Mouse (Mus musculus) kidney, adult 2 months (tissue): Measurements from ENCODE around the gene Csad. TPM values are rescaled to one million over a fixed set of nuclear protein-coding genes. Genes with fewer than 3 reads are reported as not detected.

ENCODE experiments used
- DNase-seq: peaks from one replicate; pipeline ENCODE4 v3.0.0; 2021
- H3K27ac ChIP-seq: fragments of 200-500 bp; 2 replicates; pipeline ENCODE4 v1.5.1; 2012; ENCODE audit warnings: low read depth, low read length, control low read depth, inconsistent platforms; ENCODE audit not compliant: insufficient read depth
- H3K27me3 ChIP-seq: fragments of 200-500 bp; replicated peaks from 2 replicates; pipeline ENCODE4 v1.6.1; 2012; ENCODE audit warnings: mild to moderate bottlenecking, moderate library complexity, low read length, inconsistent platforms; ENCODE audit not compliant: control insufficient read depth, insufficient read depth
- H3K36me3 ChIP-seq: fragments of 200-500 bp; 2 replicates; pipeline ENCODE4 v1.6.1; 2012; ENCODE audit warnings: mild to moderate bottlenecking, moderate library complexity, low read length, inconsistent platforms; ENCODE audit not compliant: control insufficient read depth, insufficient read depth
- H3K4me1 ChIP-seq: fragments of 200-500 bp; 2 replicates; pipeline ENCODE4 v1.6.1; 2011; ENCODE audit warnings: low read length; ENCODE audit not compliant: control insufficient read depth, insufficient read depth
- H3K4me3 ChIP-seq: fragments of 200-500 bp; 2 replicates; pipeline ENCODE4 v1.5.1; 2011; ENCODE audit warnings: mild to moderate bottlenecking, low read depth, low read length, control low read depth; ENCODE audit not compliant: insufficient read depth
- CTCF ChIP-seq: fragments of 200-500 bp; conservative IDR thresholded peaks from 2 replicates; pipeline ENCODE4 v1.5.1; 2011; ENCODE audit warnings: low read depth, mild to moderate bottlenecking, control low read depth, low read length, moderate library complexity, mixed read lengths; ENCODE audit not compliant: insufficient read depth, insufficient read length
- POLR2A ChIP-seq: fragments of 200-500 bp; IDR thresholded peaks from one replicate; pipeline ENCODE4 v1.6.1; 2011; ENCODE audit warnings: low read depth, low read length, control low read depth
- WGBS: fragments of 180-500 bp; shearing (Covaris S2); methylation state at CpG from one replicate; pipeline ENCODE4 v1.1.7; 2018; 5-methylcytosine and 5-hydroxymethylcytosine counted together
- polyA plus RNA-seq: library from polyadenylated mRNA; depleted of rRNA; stranded (reverse); fragments of >200 nt; gene quantifications from 2 replicates; pipeline ENCODE4 v1.2.3, GENCODE M21; 2012

Gene Csad
- polyA plus RNA-seq, 1 experiment: 216 TPM

GRCm38 (mm10) chr15:102243229-102244190 lies 39.0 kb upstream of the Csad start:
- H3K4me1 ChIP-seq: peaks cover 8% of the 10 kb centered on the region
- peak; percentile 71 for DNase-seq
- no peaks in the 10 kb centered on the region for H3K27me3 ChIP-seq
- 36% methylated on average over 22 of the region's 22 CpGs for WGBS
- H3K4me3 ChIP-seq: peak overlapping the region; percentile 42
- H3K27ac ChIP-seq: peak overlapping the region; percentile 75
- TF ChIP-seq CTCF: no peak
- TF ChIP-seq POLR2A: no peak
- no peaks in the 10 kb centered on the region for H3K36me3 ChIP-seq

DNA sequence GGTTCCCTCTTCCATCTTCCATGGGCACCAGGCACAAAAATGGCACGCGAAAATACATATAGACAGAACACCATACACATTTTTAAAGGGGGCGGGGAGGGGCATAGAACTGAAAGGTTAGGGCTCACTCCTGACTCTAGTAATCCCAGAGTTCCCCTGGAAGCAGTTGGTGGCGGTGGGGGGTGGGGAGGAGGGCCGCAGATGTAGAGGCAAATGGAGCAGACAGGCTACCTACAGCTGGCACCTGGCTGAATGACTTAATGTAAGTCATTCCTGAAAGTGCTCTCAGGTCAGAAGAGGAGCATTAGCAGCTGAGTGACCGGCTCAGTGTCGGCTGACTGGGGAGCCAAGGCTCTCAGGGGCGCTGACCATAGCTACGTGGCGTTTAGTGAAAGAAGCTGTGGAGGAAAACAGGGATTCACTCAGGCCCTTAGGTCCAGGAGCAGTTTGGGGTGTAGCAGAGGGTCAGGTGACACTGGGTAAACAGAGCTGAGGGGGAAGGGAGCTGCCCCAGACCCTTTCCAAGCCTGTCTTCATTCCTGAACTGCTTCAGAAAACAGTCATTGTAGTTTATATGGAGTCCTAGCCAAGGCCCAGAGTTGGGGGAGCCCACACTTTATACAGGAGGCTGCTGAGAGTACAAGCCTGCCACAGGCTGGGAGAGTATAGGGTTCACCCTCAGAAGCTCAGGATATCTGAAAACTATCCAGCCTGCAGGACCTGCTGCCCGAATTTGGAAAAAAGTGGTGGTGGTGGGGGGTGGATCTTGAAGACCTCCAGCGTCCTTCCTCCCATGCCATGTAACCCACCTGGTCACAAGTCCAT lies 38.1 kb upstream of the Csad start:
- H3K27ac ChIP-seq: peak overlapping the region; percentile 75
- TF ChIP-seq POLR2A (no peak), CTCF (no peak)
- DNase-seq: no peak
- H3K4me1 ChIP-seq: peaks cover 7% of the 10 kb centered on the region; the same call in 1 of the 2 replicates
- no peaks in the 10 kb centered on the region for H3K27me3 ChIP-seq
- no peaks in the 10 kb centered on the region for H3K36me3 ChIP-seq
- 61% methylated on average over 12 of the region's 12 CpGs for WGBS
- no peak overlapping the region for H3K4me3 ChIP-seq

DNA sequence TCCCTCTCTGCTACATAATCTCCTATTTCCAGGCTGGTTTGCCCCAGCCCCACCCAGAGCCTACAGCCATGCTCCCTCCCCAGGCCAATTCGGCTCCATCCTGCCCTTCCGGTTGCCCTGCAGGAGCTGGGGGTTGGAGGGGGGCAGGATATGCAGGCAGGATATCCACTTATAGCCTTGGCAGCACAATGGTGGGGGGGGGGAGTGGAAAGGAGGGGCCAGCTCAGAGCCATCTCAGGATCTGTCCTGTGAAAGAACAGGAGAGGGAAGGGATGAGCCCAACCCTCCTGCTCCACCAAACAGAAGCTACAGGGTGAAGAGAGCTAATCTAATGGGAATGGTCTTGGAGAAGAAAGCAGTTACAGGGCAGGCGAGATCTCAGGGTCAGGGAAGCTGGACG lies 36.1 kb upstream of the Csad start:
- WGBS: 70% methylated on average over 4 of the region's 4 CpGs
- no peak for TF ChIP-seq POLR2A
- no peak for TF ChIP-seq CTCF
- H3K27me3 ChIP-seq: no peaks in the 10 kb centered on the region
- peaks cover 7% of the 10 kb centered on the region; the same call in 1 of the 2 replicates for H3K4me1 ChIP-seq
- H3K4me3 ChIP-seq: no peak overlapping the region
- H3K36me3 ChIP-seq: no peaks in the 10 kb centered on the region
- peak overlapping the region; percentile 75 for H3K27ac ChIP-seq
- DNase-seq: peak; percentile 85

DNA sequence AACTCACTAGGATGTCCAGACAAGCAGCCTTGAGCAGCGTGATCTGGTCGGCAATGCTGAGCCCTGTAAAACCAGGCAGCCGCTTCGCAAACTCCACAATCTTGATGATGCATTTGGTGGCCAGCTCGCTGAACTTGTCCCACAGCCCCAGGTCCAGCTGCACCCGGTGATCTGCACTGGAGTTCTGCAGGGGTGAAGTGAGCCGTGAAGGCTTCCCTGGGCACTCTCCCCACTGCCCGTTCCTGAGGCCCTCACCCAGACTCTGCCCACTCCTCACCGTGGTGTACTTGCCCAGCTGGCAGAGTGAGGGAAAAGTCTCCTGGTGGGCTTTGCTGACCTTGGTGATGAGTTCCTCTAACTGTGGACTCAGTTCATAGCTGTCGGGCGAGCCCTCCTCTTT lies 35.3 kb upstream of the Csad start:
- H3K4me3 ChIP-seq: no peak overlapping the region
- no peak for DNase-seq
- H3K36me3 ChIP-seq: no peaks in the 10 kb centered on the region
- peaks cover 7% of the 10 kb centered on the region; the same call in 1 of the 2 replicates for H3K4me1 ChIP-seq
- H3K27ac ChIP-seq: peak overlapping the region; percentile 41; the same call in 1 of the 2 replicates
- no peaks in the 10 kb centered on the region for H3K27me3 ChIP-seq
- TF ChIP-seq CTCF (no peak), POLR2A (no peak)
- WGBS: 56% methylated on average over 11 of the region's 11 CpGs

DNA sequence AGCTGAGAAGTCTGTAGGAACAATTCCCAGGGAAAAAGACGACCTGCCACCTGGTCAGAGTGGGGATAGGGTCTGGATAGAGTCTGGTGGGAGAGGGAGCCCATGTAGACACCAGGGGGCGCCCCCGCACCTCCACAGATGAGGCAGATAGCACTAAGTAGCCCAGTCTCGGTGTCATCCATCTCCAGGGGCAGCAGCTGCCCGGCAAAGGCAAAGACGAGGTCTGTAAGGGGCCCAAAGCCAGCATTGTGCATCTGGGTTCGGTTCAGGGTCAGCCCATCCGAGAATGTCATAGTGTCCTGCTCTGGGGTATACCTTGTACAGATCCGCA lies 34.7 kb upstream of the Csad start:
- no peaks in the 10 kb centered on the region for H3K27me3 ChIP-seq
- no peak overlapping the region for H3K4me3 ChIP-seq
- H3K4me1 ChIP-seq: peaks cover 7% of the 10 kb centered on the region; the same call in 1 of the 2 replicates
- TF ChIP-seq CTCF (peak; percentile 82), POLR2A (no peak)
- WGBS: 17% methylated on average over 9 of the region's 9 CpGs
- H3K36me3 ChIP-seq: no peaks in the 10 kb centered on the region
- H3K27ac ChIP-seq: no peak overlapping the region
- peak; percentile 85 for DNase-seq

DNA sequence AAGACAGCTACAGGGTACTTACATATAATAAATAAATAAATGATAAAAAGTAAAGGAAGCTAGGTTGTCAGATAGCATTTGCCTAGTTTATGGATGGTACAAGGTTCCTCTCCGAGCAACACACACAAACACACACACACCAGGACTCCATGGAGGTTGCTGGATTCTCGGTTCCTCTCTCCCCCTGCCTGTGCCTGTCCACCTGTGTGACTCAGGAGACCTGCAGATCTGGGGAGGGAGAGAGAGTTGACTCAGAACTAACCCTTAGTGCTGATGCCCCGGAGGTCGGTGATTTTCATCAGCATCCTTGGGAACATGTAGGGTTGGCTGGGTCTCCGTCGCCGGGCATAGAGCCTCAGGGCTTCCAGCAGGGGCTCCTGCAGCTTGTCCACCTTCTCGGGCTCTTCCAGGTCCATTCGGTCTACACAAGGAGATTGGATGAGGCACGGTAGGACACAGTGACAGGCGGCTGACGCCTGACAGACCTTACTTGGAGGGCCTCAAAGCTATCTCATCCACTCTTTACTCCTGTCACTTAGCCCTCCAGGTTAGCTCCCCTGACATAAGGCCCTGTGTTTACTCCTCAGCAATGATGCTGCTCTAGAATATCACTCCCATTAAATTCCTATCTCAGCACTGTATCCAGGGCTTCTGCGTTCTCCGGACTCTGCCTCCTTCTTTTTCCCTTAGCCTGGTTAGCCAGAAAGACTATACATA lies 34.2 kb upstream of the Csad start:
- no peak for TF ChIP-seq POLR2A
- TF ChIP-seq CTCF: no peak
- Histone ChIP-seq H3K27me3 (no peaks in the 10 kb centered on the region), H3K36me3 (no peaks in the 10 kb centered on the region), H3K4me1 (peaks cover 3% of the 10 kb centered on the region; the same call in 1 of the 2 replicates), H3K4me3 (no peak overlapping the region), H3K27ac (no peak overlapping the region)
- WGBS: 88% methylated on average over 14 of the region's 14 CpGs
- no peak for DNase-seq
